Mouse (Mus musculus) CH12.LX (cell line): ENCODE results near the gene Slu7.

Experiments
- CHD2 ChIP-seq: IDR thresholded peaks from 2 replicates; pipeline ENCODE4 v1.6.1; 2011; ENCODE audit warnings: low read length, improper control_type of control experiment
- CTCF ChIP-seq, 2 experiments: IDR thresholded peaks in 1 of 2; conservative IDR thresholded peaks in 1 of 2; 2 replicates each; pipeline ENCODE4 v1.5.1; 2011 to 2012; ENCODE audit warnings: low read depth in 2 of 2, low read length in 2 of 2, improper control_type of control experiment in 1 of 2, inconsistent platforms in 1 of 2, mild to moderate bottlenecking in 1 of 2, moderate library complexity in 1 of 2
- EP300 ChIP-seq: IDR thresholded peaks from 2 replicates; pipeline ENCODE4 v1.6.1; 2011; ENCODE audit warnings: low read length, improper control_type of control experiment
- JUND ChIP-seq: conservative IDR thresholded peaks from 2 replicates; pipeline ENCODE4 v1.6.1; 2011; ENCODE audit warnings: low read depth, low read length, improper control_type of control experiment
- MAX ChIP-seq: IDR thresholded peaks from 2 replicates; pipeline ENCODE4 v1.6.1; 2011; ENCODE audit warnings: low read length, improper control_type of control experiment
- MEF2A ChIP-seq: IDR thresholded peaks from 2 replicates; pipeline ENCODE4 v1.6.1; 2014; ENCODE audit warnings: low read depth, mild to moderate bottlenecking, inconsistent platforms, low read length, improper control_type of control experiment, borderline replicate concordance
- MXI1 ChIP-seq: IDR thresholded peaks from 2 replicates; pipeline ENCODE4 v1.6.1; 2011; ENCODE audit warnings: mild to moderate bottlenecking, low read depth, low read length, improper control_type of control experiment
- POLR2A ChIP-seq: IDR thresholded peaks from 2 replicates; pipeline ENCODE4 v1.6.1; 2011; ENCODE audit warnings: low read depth, mild to moderate bottlenecking, improper control_type of control experiment, low read length
- POLR2AphosphoS2 ChIP-seq: IDR thresholded peaks from 2 replicates; pipeline ENCODE4 v1.6.1; 2011; ENCODE audit warnings: low read depth, low read length, improper control_type of control experiment
- USF1 ChIP-seq: IDR thresholded peaks from 2 replicates; pipeline ENCODE4 v1.6.1; 2014; ENCODE audit warnings: low read depth, mild to moderate bottlenecking, inconsistent platforms, low read length, improper control_type of control experiment
- USF2 ChIP-seq: conservative IDR thresholded peaks from 2 replicates; pipeline ENCODE4 v1.6.1; 2011; ENCODE audit warnings: low read depth, low read length, improper control_type of control experiment

GRCm38 (mm10) chr11:43441121-43441520 lies 7.6 kb downstream of the Slu7 start:
- TF ChIP-seq POLR2A (no peak), CTCF (conservative IDR thresholded peaks at IDR 0.05 in 1 of 2, IDR thresholded peaks at IDR 0.05 in 1 of 2; ENCODE audit: low read depth in 2 of 2, low read length in 2 of 2) (no peak), MXI1 (no peak), MAX (no peak), USF2 (no peak), JUND (no peak), POLR2AphosphoS2 (no peak), EP300 (no peak), MEF2A (no peak), USF1 (no peak), CHD2 (no peak)
